Mouse (Mus musculus): Measurements from ENCODE around the gene Gstp2. TPM values are rescaled to one million over a fixed set of nuclear protein-coding genes. Genes with fewer than 3 reads are reported as not detected.
A peak's percentile ranks its signal among the peaks of the same experiment; 100 is the strongest.

The Gstp2 gene
- polyA plus RNA-seq, 1 experiment from 2014 or later, result 33.6 TPM

- Histone ChIP-seq H3K27ac (ENCODE audit: low read length) (peak overlapping the region; percentile 51; the same call in 1 of the 2 replicates), H3K9ac (ENCODE audit: low read depth, low read length) (no peak overlapping the region)
Observed at GRCm38 (mm10) chr19:4032668-4033067, 13.2 kb downstream of the Gstp2 start.

GRCm38 (mm10) chr19:4027576-4027975, 18.2 kb downstream of the Gstp2 start:
- H3K4me3 ChIP-seq (ENCODE audit: low read length), result no peak overlapping the region
- 0 out of 2 replicates have a peak, but pooled peaks cover 3% of the 10 kb centered on the region for H3K9me3 ChIP-seq (ENCODE audit: control insufficient read depth, low read length)
- H3K36me3 ChIP-seq (ENCODE audit: control insufficient read depth, insufficient read depth, low read length), result no peaks in the 10 kb centered on the region
- ATAC-seq, result no peak
- no peaks in the 10 kb centered on the region for H3K27me3 ChIP-seq (replicated peaks; ENCODE audit: control insufficient read depth, insufficient read depth, low read length)
- H3K4me2 ChIP-seq (ENCODE audit: low read depth, low read length), result no peak overlapping the region
- no peak overlapping the region for H3K27ac ChIP-seq (ENCODE audit: low read length)
- H3K4me1 ChIP-seq (ENCODE audit: control insufficient read depth, insufficient read depth, low read length), result no peaks in the 10 kb centered on the region
- no peak overlapping the region for H3K9ac ChIP-seq (ENCODE audit: low read depth, low read length)

More at GRCm38 (mm10) chr19:4032668-4033067, 13.2 kb downstream of the Gstp2 start:
- WGBS, result 55% methylated on average over 7 of the region's 7 CpGs
- Histone ChIP-seq H3K4me1 (ENCODE audit: control insufficient read depth, insufficient read depth, low read length) (peaks cover 12% of the 10 kb centered on the region; the same call in 1 of the 2 replicates), H3K4me3 (ENCODE audit: low read length) (no peak overlapping the region), H3K4me2 (ENCODE audit: low read depth, low read length) (no peak overlapping the region), H3K27me3 (replicated peaks; ENCODE audit: control insufficient read depth, insufficient read depth, low read length) (no peaks in the 10 kb centered on the region), H3K36me3 (ENCODE audit: control insufficient read depth, insufficient read depth, low read length) (0 out of 2 replicates have a peak, but pooled peaks cover 2% of the 10 kb centered on the region), H3K9me3 (ENCODE audit: control insufficient read depth, low read length) (no peaks in the 10 kb centered on the region)
- ATAC-seq, result no peak

GRCm38 (mm10) chr19:4023185-4023584, 22.6 kb downstream of the Gstp2 start:
- Histone ChIP-seq H3K4me3 (ENCODE audit: low read length) (no peak overlapping the region), H3K4me1 (ENCODE audit: control insufficient read depth, insufficient read depth, low read length) (peaks cover 12% of the 10 kb centered on the region; the same call in 1 of the 2 replicates), H3K4me2 (ENCODE audit: low read depth, low read length) (no peak overlapping the region), H3K9me3 (ENCODE audit: control insufficient read depth, low read length) (0 out of 2 replicates have a peak, but pooled peaks cover 3% of the 10 kb centered on the region), H3K36me3 (ENCODE audit: control insufficient read depth, insufficient read depth, low read length) (no peaks in the 10 kb centered on the region), H3K9ac (ENCODE audit: low read depth, low read length) (no peak overlapping the region), H3K27ac (ENCODE audit: low read length) (no peak overlapping the region), H3K27me3 (replicated peaks; ENCODE audit: control insufficient read depth, insufficient read depth, low read length) (no peaks in the 10 kb centered on the region)
- no peak for ATAC-seq
- 68% methylated on average over 7 of the region's 7 CpGs for WGBS

- Histone ChIP-seq H3K4me3 (ENCODE audit: low read length) (no peak overlapping the region; the same call in 1 of the 2 replicates), H3K4me1 (ENCODE audit: control insufficient read depth, insufficient read depth, low read length) (peaks cover 12% of the 10 kb centered on the region; the same call in 1 of the 2 replicates), H3K9ac (ENCODE audit: low read depth, low read length) (peak overlapping the region; percentile 34), H3K9me3 (ENCODE audit: control insufficient read depth, low read length) (no peaks in the 10 kb centered on the region), H3K36me3 (ENCODE audit: control insufficient read depth, insufficient read depth, low read length) (no peaks in the 10 kb centered on the region), H3K27me3 (replicated peaks; ENCODE audit: control insufficient read depth, insufficient read depth, low read length) (no peaks in the 10 kb centered on the region), H3K27ac (ENCODE audit: low read length) (no peak overlapping the region; the same call in none of the 2 replicates), H3K4me2 (ENCODE audit: low read depth, low read length) (no peak overlapping the region)
- ATAC-seq, result peak; percentile 92
- WGBS, result 30% methylated on average over 18 of the region's 18 CpGs
Observed at GRCm38 (mm10) chr19:4018743-4019583, 26.9 kb downstream of the Gstp2 start.

GRCm38 (mm10) chr19:4017921-4018587, 27.8 kb downstream of the Gstp2 start:
- Histone ChIP-seq H3K9me3 (ENCODE audit: control insufficient read depth, low read length) (no peaks in the 10 kb centered on the region), H3K4me2 (ENCODE audit: low read depth, low read length) (no peak overlapping the region), H3K27ac (ENCODE audit: low read length) (no peak overlapping the region), H3K27me3 (replicated peaks; ENCODE audit: control insufficient read depth, insufficient read depth, low read length) (no peaks in the 10 kb centered on the region), H3K36me3 (ENCODE audit: control insufficient read depth, insufficient read depth, low read length) (no peaks in the 10 kb centered on the region), H3K4me1 (ENCODE audit: control insufficient read depth, insufficient read depth, low read length) (peaks cover 14% of the 10 kb centered on the region; the same call in 1 of the 2 replicates), H3K9ac (ENCODE audit: low read depth, low read length) (no peak overlapping the region), H3K4me3 (ENCODE audit: low read length) (no peak overlapping the region)
- ATAC-seq, result no peak
- 55% methylated on average over 10 of the region's 10 CpGs for WGBS

GRCm38 (mm10) chr19:4015635-4016034, 30.2 kb downstream of the Gstp2 start:
- Histone ChIP-seq H3K4me1 (ENCODE audit: control insufficient read depth, insufficient read depth, low read length) (peaks cover 21% of the 10 kb centered on the region), H3K27me3 (replicated peaks; ENCODE audit: control insufficient read depth, insufficient read depth, low read length) (no peaks in the 10 kb centered on the region), H3K9me3 (ENCODE audit: control insufficient read depth, low read length) (no peaks in the 10 kb centered on the region), H3K4me3 (ENCODE audit: low read length) (no peak overlapping the region), H3K36me3 (ENCODE audit: control insufficient read depth, insufficient read depth, low read length) (no peaks in the 10 kb centered on the region), H3K4me2 (ENCODE audit: low read depth, low read length) (no peak overlapping the region), H3K9ac (ENCODE audit: low read depth, low read length) (0 out of 2 replicates have a peak overlapping the region, but pooled peaks have one; percentile 6), H3K27ac (ENCODE audit: low read length) (no peak overlapping the region)
- 62% methylated on average over 5 of the region's 5 CpGs for WGBS
- no peak for ATAC-seq

GRCm38 (mm10) chr19:4014802-4015201, 31.0 kb downstream of the Gstp2 start:
- Histone ChIP-seq H3K4me2 (ENCODE audit: low read depth, low read length) (no peak overlapping the region), H3K27ac (ENCODE audit: low read length) (no peak overlapping the region), H3K9me3 (ENCODE audit: control insufficient read depth, low read length) (no peaks in the 10 kb centered on the region), H3K4me1 (ENCODE audit: control insufficient read depth, insufficient read depth, low read length) (peaks cover 21% of the 10 kb centered on the region), H3K9ac (ENCODE audit: low read depth, low read length) (no peak overlapping the region), H3K36me3 (ENCODE audit: control insufficient read depth, insufficient read depth, low read length) (0 out of 2 replicates have a peak, but pooled peaks cover under 1% of the 10 kb centered on the region), H3K4me3 (ENCODE audit: low read length) (no peak overlapping the region), H3K27me3 (replicated peaks; ENCODE audit: control insufficient read depth, insufficient read depth, low read length) (no peaks in the 10 kb centered on the region)
- no peak for ATAC-seq

GRCm38 (mm10) chr19:4013066-4013465, 32.8 kb downstream of the Gstp2 start:
- 18% methylated on average over 9 of the region's 9 CpGs for WGBS
- H3K4me3 ChIP-seq (ENCODE audit: low read length), result peak overlapping the region; percentile 75
- peak overlapping the region; percentile 55 for H3K4me2 ChIP-seq (ENCODE audit: low read depth, low read length)
- no peaks in the 10 kb centered on the region for H3K9me3 ChIP-seq (ENCODE audit: control insufficient read depth, low read length)
- H3K27ac ChIP-seq (ENCODE audit: low read length), result no peak overlapping the region; the same call in 1 of the 2 replicates
- peak overlapping the region; percentile 62 for H3K9ac ChIP-seq (ENCODE audit: low read depth, low read length)
- no peaks in the 10 kb centered on the region for H3K27me3 ChIP-seq (replicated peaks; ENCODE audit: control insufficient read depth, insufficient read depth, low read length)
- peaks cover 9% of the 10 kb centered on the region for H3K4me1 ChIP-seq (ENCODE audit: control insufficient read depth, insufficient read depth, low read length)
- ATAC-seq, result peak; percentile 38
- peaks cover 14% of the 10 kb centered on the region; the same call in 1 of the 2 replicates for H3K36me3 ChIP-seq (ENCODE audit: control insufficient read depth, insufficient read depth, low read length)

- ATAC-seq, result peak; percentile 99
- WGBS, result under 1% methylated on average over 45 of the region's 45 CpGs
- H3K36me3 ChIP-seq (ENCODE audit: control insufficient read depth, insufficient read depth, low read length), result peaks cover 18% of the 10 kb centered on the region
Observed at GRCm38 (mm10) chr19:4012432-4013022, 33.3 kb downstream of the Gstp2 start, which contains the start of gene Ndufv1. Ndufv1 (minus strand) TSS chr19:4012806.

More at GRCm38 (mm10) chr19:4012432-4013022, 33.3 kb downstream of the Gstp2 start, which contains the start of gene Ndufv1:
- H3K4me2 ChIP-seq (ENCODE audit: low read depth, low read length), result peak within 1 kb of the TSS; percentile 55
- peak within 1 kb of the TSS; percentile 75 for H3K4me3 ChIP-seq (ENCODE audit: low read length)
- no peaks in the 10 kb centered on the region for H3K9me3 ChIP-seq (ENCODE audit: control insufficient read depth, low read length)
- peak within 1 kb of the TSS; percentile 79 for H3K9ac ChIP-seq (ENCODE audit: low read depth, low read length)
- no peaks in the 10 kb centered on the region for H3K27me3 ChIP-seq (replicated peaks; ENCODE audit: control insufficient read depth, insufficient read depth, low read length)
- peaks cover 9% of the 10 kb centered on the region for H3K4me1 ChIP-seq (ENCODE audit: control insufficient read depth, insufficient read depth, low read length)
- peak within 1 kb of the TSS; percentile 40 for H3K27ac ChIP-seq (ENCODE audit: low read length)
